In the genomic region with DNA sequence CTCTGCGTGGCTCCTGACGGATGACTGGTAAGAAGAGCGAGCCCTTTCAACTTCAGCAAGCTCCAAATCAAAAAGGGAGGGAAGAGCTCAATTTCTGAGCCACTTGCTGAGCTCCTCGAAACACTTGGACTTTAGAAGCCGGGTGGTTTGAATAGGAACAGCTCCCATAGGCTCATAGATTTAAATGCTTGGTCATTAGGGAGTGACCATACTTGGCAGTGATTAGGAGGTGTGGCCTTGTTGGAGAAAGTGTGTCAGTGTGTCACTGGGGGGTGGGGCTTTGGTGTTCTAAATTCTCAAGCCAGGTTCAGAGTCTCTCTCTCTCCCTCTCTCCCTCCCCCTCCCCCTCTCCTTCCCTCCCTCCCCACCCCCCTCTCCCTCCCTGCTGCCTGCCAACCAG, we compare ENCODE assay signal across 15 mouse cellular contexts.
"Had no signal": no experiment of that assay in that cellular context is flagged by ENCODE, and none has a peak within 500 bp of the region (broad histone marks: within the 10 kb centered on the region; RNA-seq: fewer than 3 reads in every experiment).

No protein-coding gene starts in this region.

- H3K9me3 ChIP-seq: lung, embryonic 15.5 days; midbrain, embryonic 15.5 days; neural tube, embryonic 12.5 days had no signal

- H3K4me1 ChIP-seq: lung, embryonic 15.5 days; midbrain, embryonic 13.5 days; midbrain, embryonic 15.5 days had no signal

- ATAC-seq: midbrain, embryonic 13.5 days; midbrain, embryonic 15.5 days had no signal

- DNase-seq: lung, adult 2 months; lung, postnatal 14 days; lung, postnatal 36 days; right cerebral cortex, postnatal 14 days; spleen, adult 18-20 months; thymus, adult 18-20 months; thymus, postnatal 14 days; thymus, postnatal 36 days had no signal

- H3K4me2 ChIP-seq: lung, embryonic 15.5 days; midbrain, embryonic 11.5 days; midbrain, embryonic 13.5 days; midbrain, embryonic 15.5 days; neural tube, embryonic 12.5 days had no signal

- H3K27ac ChIP-seq: lung, embryonic 15.5 days; macrophage; midbrain, embryonic 13.5 days; midbrain, embryonic 15.5 days; neural tube, embryonic 12.5 days had no signal

- H3K27me3 ChIP-seq: lung, embryonic 15.5 days; midbrain, embryonic 13.5 days; midbrain, embryonic 15.5 days; neural tube, embryonic 12.5 days had no signal

- H3K9ac ChIP-seq: lung, embryonic 15.5 days; midbrain, embryonic 13.5 days; midbrain, embryonic 15.5 days; neural tube, embryonic 12.5 days had no signal

- H3K4me3 ChIP-seq: lung, embryonic 15.5 days; megakaryocyte, embryonic 14.5 days; midbrain, embryonic 13.5 days; midbrain, embryonic 15.5 days; neural tube, embryonic 12.5 days had no signal

- H3K36me3 ChIP-seq: lung, embryonic 15.5 days; midbrain, embryonic 13.5 days; midbrain, embryonic 15.5 days; neural tube, embryonic 12.5 days had no signal
